Mouse (Mus musculus): ENCODE measurements at regions not wholly inside any gene's neighbourhood (a gene's known extent, or its start where the extent isn't known, plus 50 kb on each side); places are given as distances from the start of the nearest gene placed in this dataset.
A peak's percentile ranks its signal among the peaks of the same experiment; 100 is the strongest.

DNA sequence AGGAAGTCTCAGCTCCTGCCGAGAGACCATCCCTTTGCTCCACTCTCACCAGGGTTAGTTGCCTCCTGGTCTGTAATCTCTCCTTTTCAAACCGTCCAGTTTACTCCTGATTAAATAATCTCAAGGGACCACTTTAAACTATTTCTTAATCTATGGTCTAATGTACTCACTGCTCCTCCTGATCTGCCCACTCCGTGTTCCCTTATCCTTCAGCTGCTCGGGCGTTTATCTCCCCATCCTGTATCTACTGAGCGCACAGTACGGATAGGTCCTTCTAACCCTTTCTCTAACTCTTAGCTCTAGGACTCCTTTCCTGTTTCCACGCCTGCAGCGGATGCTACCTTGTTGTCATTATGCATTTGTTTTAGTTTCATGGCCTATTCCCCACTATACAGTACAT lies 67.1 kb upstream of the Picalm start:
- H3K4me3 ChIP-seq (ENCODE audit: low read depth, low read length) = no peak overlapping the region
- WGBS = 76% methylated on average over 9 of the region's 9 CpGs
- no peaks in the 10 kb centered on the region for H3K4me1 ChIP-seq (ENCODE audit: insufficient read depth, low read length)
- H3K36me3 ChIP-seq (ENCODE audit: insufficient read depth, low read length) = no peaks in the 10 kb centered on the region
- TF ChIP-seq CTCF (IDR thresholded peaks at IDR 0.05) = no peak
- no peaks in the 10 kb centered on the region for H3K27me3 ChIP-seq (ENCODE audit: insufficient read depth, low read length)
- ATAC-seq (ENCODE audit: low FRiP score) (no peak), DNase-seq (ENCODE audit: low spot score) (no peak)
- H3K9me3 ChIP-seq (ENCODE audit: low read length) = no peaks in the 10 kb centered on the region
- H3K9ac ChIP-seq (replicated peaks; ENCODE audit: low read length, poor library complexity, severe bottlenecking) = no peak overlapping the region
- no peak overlapping the region for H3K27ac ChIP-seq (ENCODE audit: low read depth, low read length)
- no peak overlapping the region for H3K4me2 ChIP-seq (ENCODE audit: low read depth, low read length, poor library complexity, severe bottlenecking)

- DNase-seq (ENCODE audit: low spot score) (no peak), ATAC-seq (ENCODE audit: low FRiP score) (no peak)
- no peaks in the 10 kb centered on the region for H3K4me1 ChIP-seq (ENCODE audit: insufficient read depth, low read length)
- 100% methylated on average over 1 of the region's 1 CpGs for WGBS
- H3K9ac ChIP-seq (replicated peaks; ENCODE audit: low read length, poor library complexity, severe bottlenecking) = no peak overlapping the region
- H3K9me3 ChIP-seq (ENCODE audit: low read length) = no peaks in the 10 kb centered on the region
- no peaks in the 10 kb centered on the region for H3K27me3 ChIP-seq (ENCODE audit: insufficient read depth, low read length)
- H3K4me3 ChIP-seq (ENCODE audit: low read depth, low read length) = no peak overlapping the region
- no peak overlapping the region for H3K27ac ChIP-seq (ENCODE audit: low read depth, low read length)
- no peak for TF ChIP-seq CTCF (IDR thresholded peaks at IDR 0.05)
- no peak overlapping the region for H3K4me2 ChIP-seq (ENCODE audit: low read depth, low read length, poor library complexity, severe bottlenecking)
- H3K36me3 ChIP-seq (ENCODE audit: insufficient read depth, low read length) = no peaks in the 10 kb centered on the region
These were observed 65.8 kb upstream of the Picalm start for GRCm38 (mm10) chr7:90064198-90064597.

GRCm38 (mm10) chr7:90065269-90065955 lies 64.6 kb upstream of the Picalm start:
- Histone ChIP-seq H3K36me3 (ENCODE audit: insufficient read depth, low read length) (no peaks in the 10 kb centered on the region), H3K4me3 (ENCODE audit: low read depth, low read length) (no peak overlapping the region), H3K4me2 (ENCODE audit: low read depth, low read length, poor library complexity, severe bottlenecking) (no peak overlapping the region), H3K4me1 (ENCODE audit: insufficient read depth, low read length) (no peaks in the 10 kb centered on the region), H3K27me3 (ENCODE audit: insufficient read depth, low read length) (no peaks in the 10 kb centered on the region), H3K9ac (replicated peaks; ENCODE audit: low read length, poor library complexity, severe bottlenecking) (no peak overlapping the region), H3K27ac (ENCODE audit: low read depth, low read length) (no peak overlapping the region), H3K9me3 (ENCODE audit: low read length) (no peaks in the 10 kb centered on the region)
- 86% methylated on average over 9 of the region's 9 CpGs for WGBS
- DNase-seq (ENCODE audit: low spot score) = no peak
- no peak for TF ChIP-seq CTCF (IDR thresholded peaks at IDR 0.05)
- ATAC-seq (ENCODE audit: low FRiP score) = no peak

- H3K36me3 ChIP-seq (ENCODE audit: insufficient read depth, low read length) = no peaks in the 10 kb centered on the region
- 92% methylated on average over 5 of the region's 5 CpGs for WGBS
- no peaks in the 10 kb centered on the region for H3K27me3 ChIP-seq (ENCODE audit: insufficient read depth, low read length)
These were observed 63.7 kb upstream of the Picalm start for GRCm38 (mm10) chr7:90066275-90066674.

DNA sequence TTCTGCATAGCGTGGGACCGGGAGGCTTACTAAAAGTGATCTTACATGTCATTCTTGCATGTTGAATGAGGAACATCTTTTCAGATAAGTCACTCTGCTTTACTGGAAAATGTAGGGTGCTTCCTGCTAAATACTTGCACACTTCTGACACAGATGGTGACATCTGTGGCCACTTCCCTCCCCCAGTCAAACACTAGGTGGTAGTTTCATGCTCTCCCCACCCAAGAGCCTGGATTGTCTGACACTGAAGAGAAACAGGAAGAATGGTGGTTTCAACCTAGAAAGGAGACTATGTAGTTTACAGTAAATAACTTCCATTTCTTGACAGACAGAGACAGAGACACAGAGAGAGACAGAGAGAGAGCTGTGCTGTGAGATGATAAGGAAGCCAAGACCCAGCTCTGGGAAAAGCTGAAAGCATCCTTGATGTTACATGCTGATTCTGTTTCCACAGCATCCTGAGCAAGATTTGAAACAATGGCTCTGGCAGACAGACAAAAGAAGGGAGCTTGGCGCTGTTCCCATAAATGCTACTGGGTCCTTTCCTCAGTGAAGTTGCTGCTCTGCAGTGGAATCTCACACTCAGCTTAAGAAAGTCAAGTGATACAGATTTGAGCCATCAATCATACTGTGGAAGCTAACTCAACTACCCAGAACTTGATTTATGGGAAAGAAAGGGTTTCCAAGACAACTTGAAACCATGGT lies 61.9 kb upstream of the Picalm start:
- DNase-seq (ENCODE audit: low spot score) (peak; percentile 19), ATAC-seq (ENCODE audit: low FRiP score) (no peak)
- no peaks in the 10 kb centered on the region for H3K9me3 ChIP-seq (ENCODE audit: low read length)
- TF ChIP-seq CTCF (IDR thresholded peaks at IDR 0.05) = no peak
- no peak overlapping the region for H3K9ac ChIP-seq (replicated peaks; ENCODE audit: low read length, poor library complexity, severe bottlenecking)
- WGBS = 87% methylated on average over 3 of the region's 3 CpGs
- no peaks in the 10 kb centered on the region for H3K36me3 ChIP-seq (ENCODE audit: insufficient read depth, low read length)
- H3K27ac ChIP-seq (ENCODE audit: low read depth, low read length) = no peak overlapping the region
- H3K4me3 ChIP-seq (ENCODE audit: low read depth, low read length) = no peak overlapping the region
- no peaks in the 10 kb centered on the region for H3K4me1 ChIP-seq (ENCODE audit: insufficient read depth, low read length)
- H3K27me3 ChIP-seq (ENCODE audit: insufficient read depth, low read length) = no peaks in the 10 kb centered on the region
- no peak overlapping the region for H3K4me2 ChIP-seq (ENCODE audit: low read depth, low read length, poor library complexity, severe bottlenecking)

More at GRCm38 (mm10) chr7:90066275-90066674, 63.7 kb upstream of the Picalm start:
- no peak overlapping the region for H3K4me3 ChIP-seq (ENCODE audit: low read depth, low read length)
- H3K9ac ChIP-seq (replicated peaks; ENCODE audit: low read length, poor library complexity, severe bottlenecking) = no peak overlapping the region
- DNase-seq (ENCODE audit: low spot score) (no peak), ATAC-seq (ENCODE audit: low FRiP score) (no peak)
- TF ChIP-seq CTCF (IDR thresholded peaks at IDR 0.05) = no peak
- no peaks in the 10 kb centered on the region for H3K9me3 ChIP-seq (ENCODE audit: low read length)
- no peak overlapping the region for H3K27ac ChIP-seq (ENCODE audit: low read depth, low read length)
- H3K4me2 ChIP-seq (ENCODE audit: low read depth, low read length, poor library complexity, severe bottlenecking) = no peak overlapping the region
- H3K4me1 ChIP-seq (ENCODE audit: insufficient read depth, low read length) = no peaks in the 10 kb centered on the region

GRCm38 (mm10) chr7:90070267-90070666 lies 59.7 kb upstream of the Picalm start:
- no peak for TF ChIP-seq CTCF (IDR thresholded peaks at IDR 0.05)
- ATAC-seq (ENCODE audit: low FRiP score) (no peak), DNase-seq (ENCODE audit: low spot score) (no peak)
- H3K4me1 ChIP-seq (ENCODE audit: insufficient read depth, low read length) = no peaks in the 10 kb centered on the region
- no peak overlapping the region for H3K4me2 ChIP-seq (ENCODE audit: low read depth, low read length, poor library complexity, severe bottlenecking)
- WGBS = 78% methylated on average over 7 of the region's 7 CpGs
- no peak overlapping the region for H3K9ac ChIP-seq (replicated peaks; ENCODE audit: low read length, poor library complexity, severe bottlenecking)
- no peak overlapping the region for H3K4me3 ChIP-seq (ENCODE audit: low read depth, low read length)
- no peaks in the 10 kb centered on the region for H3K36me3 ChIP-seq (ENCODE audit: insufficient read depth, low read length)
- no peaks in the 10 kb centered on the region for H3K9me3 ChIP-seq (ENCODE audit: low read length)
- H3K27me3 ChIP-seq (ENCODE audit: insufficient read depth, low read length) = no peaks in the 10 kb centered on the region
- H3K27ac ChIP-seq (ENCODE audit: low read depth, low read length) = no peak overlapping the region
